Mouse (Mus musculus): Measurements from ENCODE around the gene Ipo7. TPM values are rescaled to one million over a fixed set of nuclear protein-coding genes. Genes with fewer than 3 reads are reported as not detected.
A peak's percentile ranks its signal among the peaks of the same experiment; 100 is the strongest.

The Ipo7 gene
- polyA plus RNA-seq, 1 experiment = 46.5 TPM

DNA sequence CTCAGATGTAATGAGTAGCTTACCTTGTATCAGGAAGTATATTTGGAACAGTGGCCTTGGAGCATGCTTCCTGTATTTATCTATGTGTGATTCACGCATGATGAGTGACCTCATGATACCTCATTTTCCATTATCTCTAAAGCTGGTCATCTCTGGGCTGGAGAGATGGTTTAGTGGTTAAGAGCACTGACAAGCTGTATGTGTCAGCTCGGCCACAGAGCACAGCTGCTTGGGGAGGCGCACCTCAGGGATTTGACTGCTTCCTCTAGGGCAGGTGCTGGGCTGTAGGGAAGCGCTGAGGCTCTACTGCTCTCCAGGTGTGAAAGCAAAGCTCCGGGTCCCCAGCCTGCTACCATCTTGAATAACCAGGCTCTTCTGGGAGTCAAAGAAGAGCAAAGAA lies 60.1 kb downstream of the Ipo7 start:
- Histone ChIP-seq H3K4me3 (replicated peaks; ENCODE audit: insufficient read depth, low read depth, low read length) (no peak overlapping the region), H3K27ac (ENCODE audit: insufficient read depth, low read length) (no peak overlapping the region), H3K27me3 (ENCODE audit: control insufficient read depth, insufficient read depth, low read length) (no peaks in the 10 kb centered on the region), H3K4me1 (ENCODE audit: control insufficient read depth, insufficient read depth, low read length) (peaks cover under 1% of the 10 kb centered on the region; the same call in 1 of the 2 replicates)
- TF ChIP-seq POLR2A (IDR thresholded peaks at IDR 0.05; ENCODE audit: borderline replicate concordance, insufficient read depth, low read length) (no peak), CTCF (IDR thresholded peaks at IDR 0.05; ENCODE audit: borderline replicate concordance, insufficient read depth, low read depth, low read length) (no peak)
- no peak for DNase-seq
- WGBS = 94% methylated on average over 5 of the region's 5 CpGs

DNA sequence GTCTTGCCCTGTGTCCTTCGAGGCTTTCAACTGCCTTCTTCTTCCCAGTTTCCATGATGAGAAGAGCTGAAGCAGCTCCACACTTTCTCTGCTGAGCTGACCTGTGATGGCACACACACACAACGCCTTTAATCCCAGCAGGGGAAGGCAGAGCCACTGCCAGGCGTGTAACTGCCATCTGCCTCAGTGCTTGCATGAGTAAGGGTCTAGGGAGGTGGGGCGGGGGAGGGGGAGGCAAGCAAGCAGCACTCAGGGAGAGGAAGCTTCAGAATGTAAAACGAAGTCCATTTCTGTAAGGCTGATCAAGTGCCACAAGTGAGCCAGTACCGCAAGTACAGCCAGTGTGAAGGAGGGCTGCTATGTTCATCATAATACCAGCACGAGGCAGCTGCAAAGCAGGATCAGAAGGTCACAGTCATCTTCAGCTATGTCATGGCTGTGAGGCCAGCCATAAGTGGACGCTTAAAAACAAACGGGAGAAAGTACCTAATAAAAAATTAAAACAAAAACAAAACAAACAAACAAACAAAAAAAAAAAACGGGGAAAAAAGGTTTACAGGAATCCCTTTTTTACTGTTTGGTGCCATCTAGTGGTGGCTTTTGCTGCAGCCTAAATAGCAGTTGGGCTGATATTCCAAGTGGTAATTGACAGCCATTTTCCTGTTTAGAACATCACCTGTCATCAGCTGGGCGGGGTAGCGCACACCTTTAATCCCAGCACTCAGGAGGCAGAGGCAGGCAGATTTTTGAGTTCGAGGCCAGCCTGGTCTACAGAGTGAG lies 65.5 kb downstream of the Ipo7 start:
- no peaks in the 10 kb centered on the region for H3K27me3 ChIP-seq (ENCODE audit: control insufficient read depth, insufficient read depth, low read length)
- H3K4me1 ChIP-seq (ENCODE audit: control insufficient read depth, insufficient read depth, low read length) = peaks cover 4% of the 10 kb centered on the region
- 23% methylated on average over 13 of the region's 13 CpGs for WGBS
- peak; percentile 52 to 54 for DNase-seq
- TF ChIP-seq POLR2A (IDR thresholded peaks at IDR 0.05; ENCODE audit: borderline replicate concordance, insufficient read depth, low read length) (no peak), CTCF (IDR thresholded peaks at IDR 0.05; ENCODE audit: borderline replicate concordance, insufficient read depth, low read depth, low read length) (peak; percentile 27; the same call in 1 of the 2 replicates)
- no peak overlapping the region for H3K4me3 ChIP-seq (replicated peaks; ENCODE audit: insufficient read depth, low read depth, low read length)
- no peak overlapping the region for H3K27ac ChIP-seq (ENCODE audit: insufficient read depth, low read length)

DNA sequence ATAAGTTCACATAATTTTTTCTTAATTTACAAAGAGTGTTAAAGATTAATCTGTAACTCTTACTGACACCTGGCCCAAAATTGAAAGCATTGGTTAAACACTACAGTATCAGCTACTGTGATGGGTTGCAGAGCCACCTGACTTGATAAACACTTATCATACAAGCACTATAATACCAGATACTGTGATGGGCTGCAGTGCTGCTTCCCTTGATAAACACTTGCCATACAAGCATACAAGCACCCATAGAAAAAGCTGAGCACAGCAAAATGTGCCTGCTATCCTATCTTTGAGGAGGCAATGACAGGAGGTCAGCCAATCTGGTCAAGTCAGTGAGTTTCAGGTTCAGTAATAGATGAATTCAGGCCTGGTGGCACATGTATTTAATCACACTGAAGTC lies 67.1 kb downstream of the Ipo7 start:
- DNase-seq = no peak
- Histone ChIP-seq H3K4me1 (ENCODE audit: control insufficient read depth, insufficient read depth, low read length) (peaks cover 4% of the 10 kb centered on the region), H3K27ac (ENCODE audit: insufficient read depth, low read length) (no peak overlapping the region), H3K27me3 (ENCODE audit: control insufficient read depth, insufficient read depth, low read length) (no peaks in the 10 kb centered on the region), H3K4me3 (replicated peaks; ENCODE audit: insufficient read depth, low read depth, low read length) (no peak overlapping the region)
- TF ChIP-seq CTCF (IDR thresholded peaks at IDR 0.05; ENCODE audit: borderline replicate concordance, insufficient read depth, low read depth, low read length) = no peak
- no peak for TF ChIP-seq POLR2A (IDR thresholded peaks at IDR 0.05; ENCODE audit: borderline replicate concordance, insufficient read depth, low read length)

DNA sequence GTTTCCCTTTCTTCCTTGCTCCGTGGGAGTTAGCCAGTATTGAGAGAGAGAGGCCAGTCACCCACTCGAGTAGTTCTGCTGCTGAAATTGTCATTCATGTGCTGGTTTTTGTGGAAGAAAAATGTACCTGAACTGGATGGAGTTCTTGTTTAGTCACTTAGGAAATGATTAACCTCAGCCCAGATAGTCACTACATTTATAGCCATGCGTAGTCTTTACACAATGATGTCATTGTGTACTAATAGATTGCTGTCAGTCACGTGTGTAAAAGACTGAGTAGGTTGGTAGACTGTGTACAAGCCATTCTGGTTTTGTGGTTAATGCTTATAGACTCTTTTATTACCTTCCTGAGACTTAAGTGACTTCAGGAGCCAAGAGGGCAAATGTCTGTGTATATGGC lies 69.8 kb downstream of the Ipo7 start:
- Histone ChIP-seq H3K4me3 (replicated peaks; ENCODE audit: insufficient read depth, low read depth, low read length) (no peak overlapping the region), H3K27ac (ENCODE audit: insufficient read depth, low read length) (no peak overlapping the region), H3K27me3 (ENCODE audit: control insufficient read depth, insufficient read depth, low read length) (no peaks in the 10 kb centered on the region), H3K4me1 (ENCODE audit: control insufficient read depth, insufficient read depth, low read length) (peaks cover 8% of the 10 kb centered on the region)
- WGBS = 87% methylated on average over 4 of the region's 4 CpGs
- no peak for DNase-seq
- TF ChIP-seq POLR2A (IDR thresholded peaks at IDR 0.05; ENCODE audit: borderline replicate concordance, insufficient read depth, low read length) (no peak), CTCF (IDR thresholded peaks at IDR 0.05; ENCODE audit: borderline replicate concordance, insufficient read depth, low read depth, low read length) (no peak)

DNA sequence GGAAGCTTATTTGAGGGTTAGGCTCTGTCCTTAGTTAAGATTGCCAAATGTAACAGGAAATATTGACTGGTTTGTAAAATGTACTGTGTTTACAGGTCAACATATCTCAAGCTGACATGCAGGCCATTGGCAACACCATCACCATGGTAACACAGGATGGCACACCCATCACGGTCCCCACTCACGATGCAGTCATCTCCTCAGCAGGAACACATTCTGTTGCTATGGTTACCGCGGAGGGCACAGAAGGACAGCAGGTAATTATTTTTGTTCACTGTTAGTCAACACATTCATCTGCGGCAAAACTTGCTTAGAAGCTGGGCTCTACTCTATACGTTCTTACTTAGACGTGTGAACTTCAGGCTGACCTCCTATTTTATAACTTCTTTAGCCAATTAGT lies 73.6 kb downstream of the Ipo7 start:
- H3K27me3 ChIP-seq (ENCODE audit: control insufficient read depth, insufficient read depth, low read length) = no peaks in the 10 kb centered on the region
- no peak overlapping the region for H3K4me3 ChIP-seq (replicated peaks; ENCODE audit: insufficient read depth, low read depth, low read length)
- H3K4me1 ChIP-seq (ENCODE audit: control insufficient read depth, insufficient read depth, low read length) = peaks cover 3% of the 10 kb centered on the region; the same call in 1 of the 2 replicates
- DNase-seq = peak; percentile 25 to 66
- H3K27ac ChIP-seq (ENCODE audit: insufficient read depth, low read length) = no peak overlapping the region
- WGBS = 24% methylated on average over 7 of the region's 7 CpGs
- TF ChIP-seq CTCF (IDR thresholded peaks at IDR 0.05; ENCODE audit: borderline replicate concordance, insufficient read depth, low read depth, low read length) (no peak), POLR2A (IDR thresholded peaks at IDR 0.05; ENCODE audit: borderline replicate concordance, insufficient read depth, low read length) (no peak)

DNA sequence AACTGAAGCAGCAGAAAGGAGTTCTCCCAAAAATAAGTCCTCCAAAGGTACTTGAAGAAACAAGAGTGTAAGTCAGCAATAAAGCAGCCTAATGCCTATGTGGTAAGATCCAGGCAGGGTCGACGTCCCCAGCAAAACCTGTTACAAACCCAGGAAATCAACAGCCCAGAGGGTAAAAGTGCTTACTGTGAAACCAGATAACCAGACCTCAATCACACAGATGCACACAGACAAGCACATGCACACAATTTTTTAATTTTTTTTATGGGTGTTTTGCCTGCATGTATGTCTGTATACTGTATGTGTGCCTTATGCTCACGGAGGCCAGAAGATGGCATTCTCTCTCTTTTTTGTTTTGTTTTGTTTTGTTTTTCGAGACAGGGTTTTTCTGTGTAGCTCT lies 78.3 kb downstream of the Ipo7 start:
- no peak overlapping the region for H3K27ac ChIP-seq (ENCODE audit: insufficient read depth, low read length)
- TF ChIP-seq CTCF (IDR thresholded peaks at IDR 0.05; ENCODE audit: borderline replicate concordance, insufficient read depth, low read depth, low read length) (no peak), POLR2A (IDR thresholded peaks at IDR 0.05; ENCODE audit: borderline replicate concordance, insufficient read depth, low read length) (no peak)
- no peaks in the 10 kb centered on the region for H3K27me3 ChIP-seq (ENCODE audit: control insufficient read depth, insufficient read depth, low read length)
- H3K4me1 ChIP-seq (ENCODE audit: control insufficient read depth, insufficient read depth, low read length) = peaks cover 3% of the 10 kb centered on the region; the same call in 1 of the 2 replicates
- no peak for DNase-seq
- H3K4me3 ChIP-seq (replicated peaks; ENCODE audit: insufficient read depth, low read depth, low read length) = no peak overlapping the region
- 91% methylated on average over 4 of the region's 4 CpGs for WGBS

DNA sequence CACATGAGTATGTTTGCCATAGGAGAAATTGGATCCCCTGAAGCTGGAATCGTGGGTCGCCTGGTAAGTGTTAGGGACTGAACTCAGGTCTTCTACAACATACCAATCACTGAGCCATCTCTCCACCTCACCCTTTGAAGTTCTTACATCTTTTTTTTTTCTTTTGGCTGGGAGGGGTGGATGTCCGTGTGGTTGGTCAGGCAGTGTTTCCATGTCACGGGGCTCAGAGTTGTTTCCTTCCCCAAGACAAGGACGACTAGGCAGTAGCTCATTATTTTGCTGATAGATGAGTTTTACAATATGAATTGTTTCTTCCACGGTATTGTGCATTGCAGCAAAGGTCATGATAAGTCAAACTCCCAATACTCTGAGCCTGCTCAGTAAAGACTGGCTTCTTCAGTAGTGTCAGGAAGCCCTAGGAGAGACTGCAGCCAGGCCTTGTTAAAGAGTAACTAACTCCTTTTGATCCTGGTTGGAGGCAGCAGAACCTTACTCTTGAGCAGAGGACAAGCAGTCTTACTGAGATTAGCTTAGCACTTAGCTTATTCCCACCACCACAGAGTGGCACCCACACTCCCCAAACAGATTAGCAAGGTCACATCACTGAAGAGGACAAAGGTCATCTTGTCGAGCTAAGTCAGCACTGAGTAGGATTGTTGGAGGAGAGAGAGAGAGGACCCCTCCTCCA lies 79.2 kb downstream of the Ipo7 start:
- WGBS = 77% methylated on average over 7 of the region's 7 CpGs
- Histone ChIP-seq H3K27me3 (ENCODE audit: control insufficient read depth, insufficient read depth, low read length) (no peaks in the 10 kb centered on the region), H3K4me3 (replicated peaks; ENCODE audit: insufficient read depth, low read depth, low read length) (no peak overlapping the region), H3K27ac (ENCODE audit: insufficient read depth, low read length) (no peak overlapping the region), H3K4me1 (ENCODE audit: control insufficient read depth, insufficient read depth, low read length) (no peaks in the 10 kb centered on the region)
- TF ChIP-seq POLR2A (IDR thresholded peaks at IDR 0.05; ENCODE audit: borderline replicate concordance, insufficient read depth, low read length) (no peak), CTCF (IDR thresholded peaks at IDR 0.05; ENCODE audit: borderline replicate concordance, insufficient read depth, low read depth, low read length) (no peak)
- DNase-seq = no peak

DNA sequence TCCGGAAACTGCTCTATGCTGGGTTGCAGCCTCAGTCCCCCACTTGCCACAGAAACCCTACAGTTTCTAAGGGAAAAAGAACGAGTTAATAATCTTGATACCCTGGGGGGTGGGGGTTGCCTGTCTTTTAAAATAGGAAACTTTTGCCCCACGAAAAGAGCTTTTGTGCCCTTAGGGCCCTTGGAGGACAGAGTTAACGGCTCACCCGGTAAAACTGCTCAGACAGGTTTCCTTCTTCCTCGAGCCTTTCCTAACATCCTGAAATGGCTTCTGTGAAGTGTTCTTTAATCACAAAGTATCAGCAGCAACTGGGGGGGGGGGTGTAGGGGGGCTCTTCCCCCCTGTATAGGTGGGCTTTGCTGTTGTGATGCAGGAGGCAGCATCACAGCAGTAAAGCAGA lies 82.8 kb downstream of the Ipo7 start:
- no peak overlapping the region for H3K27ac ChIP-seq (ENCODE audit: insufficient read depth, low read length)
- WGBS = 74% methylated on average over 6 of the region's 6 CpGs
- H3K4me1 ChIP-seq (ENCODE audit: control insufficient read depth, insufficient read depth, low read length) = no peaks in the 10 kb centered on the region
- H3K27me3 ChIP-seq (ENCODE audit: control insufficient read depth, insufficient read depth, low read length) = no peaks in the 10 kb centered on the region
- TF ChIP-seq POLR2A (IDR thresholded peaks at IDR 0.05; ENCODE audit: borderline replicate concordance, insufficient read depth, low read length) = no peak
- no peak for TF ChIP-seq CTCF (IDR thresholded peaks at IDR 0.05; ENCODE audit: borderline replicate concordance, insufficient read depth, low read depth, low read length)
- DNase-seq = no peak
- H3K4me3 ChIP-seq (replicated peaks; ENCODE audit: insufficient read depth, low read depth, low read length) = no peak overlapping the region

All from cerebellum, adult 2 months (tissue).